In genomic region chr1:76717639-76718292, GRCm38 (mm10) we compare ENCODE assay signal across 19 mouse cellular contexts.
DNase-seq lines count a peak whose midpoint lies in the region; ATAC-seq and TF ChIP-seq lines count a peak whose summit lies in the region.
"Had no signal": no experiment of that assay in that cellular context is flagged by ENCODE, and none has a peak within 500 bp of the region (broad histone marks: within the 10 kb centered on the region; RNA-seq: fewer than 3 reads in every experiment).

No protein-coding gene starts in this region.

- H3K27me3 ChIP-seq in midbrain, embryonic 10.5 days (ENCODE audit: low read depth, poor library complexity, severe bottlenecking), result no peaks in the 10 kb centered on the region
- H3K27me3 ChIP-seq in midbrain, postnatal 0 days (ENCODE audit: insufficient read depth, low read length), result no peaks in the 10 kb centered on the region
- H3K27me3 ChIP-seq in forebrain, embryonic 15.5 days, result no peaks in the 10 kb centered on the region
- no peaks in the 10 kb centered on the region for H3K27me3 ChIP-seq in midbrain, embryonic 15.5 days (replicated peaks)
- H3K27me3 ChIP-seq in intestine, embryonic 16.5 days (replicated peaks; ENCODE audit: control insufficient read depth, insufficient read depth, low read length), result no peaks in the 10 kb centered on the region
- H3K27me3 ChIP-seq: heart, embryonic 12.5 days had no signal

- peak; percentile 13 for DNase-seq in midbrain, embryonic 10.5 days (ENCODE audit: low spot score)
- no peak for DNase-seq in midbrain, postnatal 0 days (ENCODE audit: low spot score)
- DNase-seq in embryo, embryonic 9.5 days (ENCODE audit: extremely low spot score), result peak; percentile 19
- no peak for DNase-seq in gastrocnemius, postnatal 10 days
- DNase-seq: cerebellum, postnatal 10 days; heart, postnatal 14 days; kidney, adult 8-10 months; kidney, postnatal 25 days; lung, postnatal 36 days; right cerebral cortex, adult 18-20 months; thymus, postnatal 14 days had no signal

- WGBS in midbrain, embryonic 10.5 days, result 48% methylated on average over 11 of the region's 11 CpGs
- 40% methylated on average over 11 of the region's 11 CpGs for WGBS in midbrain, postnatal 0 days
- 22% methylated on average over 11 of the region's 11 CpGs for WGBS in forebrain, embryonic 15.5 days
- WGBS in midbrain, embryonic 15.5 days, result 32% methylated on average over 11 of the region's 11 CpGs
- 61% methylated on average over 11 of the region's 11 CpGs for WGBS in intestine, embryonic 16.5 days

- H3K36me3 ChIP-seq in midbrain, embryonic 10.5 days, result no peaks in the 10 kb centered on the region
- no peaks in the 10 kb centered on the region for H3K36me3 ChIP-seq in midbrain, postnatal 0 days (ENCODE audit: insufficient read depth, low read length)
- no peaks in the 10 kb centered on the region for H3K36me3 ChIP-seq in forebrain, embryonic 15.5 days
- H3K36me3 ChIP-seq in midbrain, embryonic 15.5 days (replicated peaks), result no peaks in the 10 kb centered on the region
- H3K36me3 ChIP-seq in intestine, embryonic 16.5 days (ENCODE audit: control insufficient read depth, insufficient read depth, low read length), result no peaks in the 10 kb centered on the region
- H3K36me3 ChIP-seq: heart, embryonic 12.5 days had no signal

- no peak overlapping the region for H3K4me2 ChIP-seq in midbrain, postnatal 0 days (ENCODE audit: low read depth, low read length, poor library complexity, severe bottlenecking)
- H3K4me2 ChIP-seq in forebrain, embryonic 15.5 days (replicated peaks), result no peak overlapping the region
- no peak overlapping the region for H3K4me2 ChIP-seq in midbrain, embryonic 15.5 days
- no peak overlapping the region for H3K4me2 ChIP-seq in intestine, embryonic 16.5 days (ENCODE audit: low read depth, low read length)
- H3K4me2 ChIP-seq: heart, embryonic 12.5 days; liver, embryonic 11.5 days; lung, embryonic 14.5 days had no signal

- no peak overlapping the region for H3K9ac ChIP-seq in midbrain, postnatal 0 days (replicated peaks; ENCODE audit: low read length, poor library complexity, severe bottlenecking)
- no peak overlapping the region for H3K9ac ChIP-seq in forebrain, embryonic 15.5 days (replicated peaks)
- H3K9ac ChIP-seq in midbrain, embryonic 15.5 days, result no peak overlapping the region
- no peak overlapping the region for H3K9ac ChIP-seq in intestine, embryonic 16.5 days (ENCODE audit: low read depth, low read length)
- H3K9ac ChIP-seq: heart, embryonic 12.5 days; lung, embryonic 14.5 days had no signal

- H3K4me1 ChIP-seq in midbrain, embryonic 10.5 days, result peaks cover 17% of the 10 kb centered on the region
- H3K4me1 ChIP-seq in midbrain, postnatal 0 days (ENCODE audit: insufficient read depth, low read length), result peaks cover 3% of the 10 kb centered on the region; the same call in 1 of the 2 replicates
- peaks cover 15% of the 10 kb centered on the region for H3K4me1 ChIP-seq in forebrain, embryonic 15.5 days
- H3K4me1 ChIP-seq in midbrain, embryonic 15.5 days, result peaks cover 4% of the 10 kb centered on the region; the same call in 1 of the 2 replicates
- no peaks in the 10 kb centered on the region for H3K4me1 ChIP-seq in intestine, embryonic 16.5 days (ENCODE audit: control insufficient read depth, insufficient read depth, low read length)
- H3K4me1 ChIP-seq: heart, embryonic 12.5 days had no signal

- no peak overlapping the region for H3K4me3 ChIP-seq in midbrain, embryonic 10.5 days
- H3K4me3 ChIP-seq in midbrain, postnatal 0 days (ENCODE audit: low read depth, low read length), result no peak overlapping the region
- no peak overlapping the region for H3K4me3 ChIP-seq in forebrain, embryonic 15.5 days
- no peak overlapping the region for H3K4me3 ChIP-seq in midbrain, embryonic 15.5 days
- H3K4me3 ChIP-seq in intestine, embryonic 16.5 days (ENCODE audit: low read length), result no peak overlapping the region
- H3K4me3 ChIP-seq: heart, embryonic 12.5 days; left cerebral cortex, adult 2 months had no signal

- no peaks in the 10 kb centered on the region for H3K9me3 ChIP-seq in midbrain, embryonic 10.5 days (replicated peaks)
- H3K9me3 ChIP-seq in midbrain, postnatal 0 days (ENCODE audit: low read length), result no peaks in the 10 kb centered on the region
- H3K9me3 ChIP-seq in forebrain, embryonic 15.5 days, result no peaks in the 10 kb centered on the region
- H3K9me3 ChIP-seq in midbrain, embryonic 15.5 days, result no peaks in the 10 kb centered on the region
- H3K9me3 ChIP-seq in intestine, embryonic 16.5 days (ENCODE audit: control insufficient read depth, low read length), result no peaks in the 10 kb centered on the region
- H3K9me3 ChIP-seq: heart, embryonic 12.5 days had no signal

- TF ChIP-seq CTCF in midbrain, postnatal 0 days (IDR thresholded peaks at IDR 0.05), result no peak

- H3K27ac ChIP-seq in midbrain, embryonic 10.5 days (replicated peaks), result peak overlapping the region; percentile 59
- no peak overlapping the region for H3K27ac ChIP-seq in midbrain, postnatal 0 days (ENCODE audit: low read depth, low read length)
- H3K27ac ChIP-seq in forebrain, embryonic 15.5 days (replicated peaks), result peak overlapping the region; percentile 47
- H3K27ac ChIP-seq in midbrain, embryonic 15.5 days, result 0 out of 2 replicates have a peak overlapping the region, but pooled peaks have one; percentile 48
- H3K27ac ChIP-seq in intestine, embryonic 16.5 days (ENCODE audit: low read length), result no peak overlapping the region
- H3K27ac ChIP-seq: left cerebral cortex, adult 2 months had no signal

- ATAC-seq in midbrain, postnatal 0 days (ENCODE audit: low FRiP score), result no peak
- ATAC-seq in forebrain, embryonic 15.5 days (replicated peaks), result peak; percentile 55
- no peak for ATAC-seq in midbrain, embryonic 15.5 days (replicated peaks)
- no peak for ATAC-seq in intestine, embryonic 16.5 days
- ATAC-seq: inflammation-experienced regulatory T-cells, adult 6 months had no signal

Comparison
In these comparisons a context has a peak if more than half of its experiments do, and no peak if none do; other contexts are left out.
1. DNase-seq: peak in midbrain, embryonic 10.5 days (single experiment) and embryo, embryonic 9.5 days (single experiment); none in midbrain, postnatal 0 days (single experiment) and gastrocnemius, postnatal 10 days (single experiment).
2. H3K27ac ChIP-seq: peak in midbrain, embryonic 10.5 days (single experiment), forebrain, embryonic 15.5 days (single experiment) and midbrain, embryonic 15.5 days (single experiment); none in midbrain, postnatal 0 days (single experiment) and intestine, embryonic 16.5 days (single experiment).